Mouse (Mus musculus): ENCODE results near the gene Ldhd. TPM values are rescaled to one million over a fixed set of nuclear protein-coding genes. Genes with fewer than 3 reads are reported as not detected.
"Not testable (repeated sequence)": the region's sequence is repeated elsewhere in the genome, so short reads cannot be mapped to it uniquely, and the experiment has no call there.

Ldhd gene
- 100 to 1,000 TPM in 1 of 2 experiments, 10 to 100 TPM in 1; 65.1 to 101 TPM for total RNA-seq (2021)
- long read RNA-seq, experiment 1, transcript Ldhd-201 (11 exons, 2,273 nt), result major isoform, 45 of 55 reads
- long read RNA-seq, experiment 1, partial matches to known transcripts, result 4 of 55 reads
- long read RNA-seq, experiment 1, other reads (novel, unspliced or antisense), result 5 of 55 reads
- long read RNA-seq, experiment 2, transcript Ldhd-201 (11 exons, 2,273 nt), result major isoform, 93 of 126 reads
- long read RNA-seq, experiment 2, partial matches to known transcripts, result 14 of 126 reads
- long read RNA-seq, experiment 2, other reads (novel, unspliced or antisense), result 16 of 126 reads

DNA sequence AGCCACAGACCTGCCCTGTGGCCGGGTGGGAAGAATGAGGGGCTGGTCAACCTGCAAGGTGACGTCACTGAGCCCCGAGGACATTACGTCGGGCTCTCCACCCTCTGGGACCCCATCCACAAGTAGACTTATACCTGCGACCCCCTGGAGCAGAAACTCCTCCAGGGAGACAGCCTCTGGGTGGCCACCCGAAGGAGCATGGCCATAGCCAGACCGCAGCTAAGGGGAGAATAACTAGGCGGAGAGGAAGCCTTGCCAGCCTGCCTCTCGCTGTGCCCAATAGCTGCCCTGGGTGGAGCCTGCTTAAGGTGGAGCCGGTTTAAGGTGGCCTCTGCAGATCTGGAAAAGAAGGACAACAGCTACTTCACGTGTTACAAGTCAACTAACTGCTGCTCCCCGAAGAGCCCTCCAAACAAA is at the start of gene Ldhd:
TSS of gene Ldhd (minus strand) at position 270 of the 417 bp plus-strand sequence.
- peak; percentile 61 to 74 for DNase-seq (ENCODE audit: low spot score in 2 of 2)

DNA sequence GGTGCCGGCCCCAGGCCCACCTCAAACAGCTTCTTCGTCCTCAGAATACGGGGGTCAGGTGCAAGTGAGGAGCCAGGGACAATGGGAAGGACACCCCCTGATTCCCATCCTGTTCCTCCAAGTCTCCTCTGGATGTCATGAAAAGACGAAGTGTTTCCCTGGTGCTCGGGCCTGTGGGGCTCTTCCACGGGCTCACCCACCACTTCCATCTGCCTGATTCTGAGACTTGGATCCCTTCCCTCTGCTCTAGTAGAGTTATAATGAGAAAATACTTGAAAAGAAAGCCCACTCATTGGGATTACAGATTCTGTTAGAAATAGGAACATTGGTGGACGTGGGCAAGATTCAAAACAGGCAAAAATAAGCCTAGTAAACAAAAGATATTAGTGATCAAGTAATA is 48.7 kb upstream of the Ldhd start:
- no peak for DNase-seq (ENCODE audit: low spot score in 2 of 2)

DNA sequence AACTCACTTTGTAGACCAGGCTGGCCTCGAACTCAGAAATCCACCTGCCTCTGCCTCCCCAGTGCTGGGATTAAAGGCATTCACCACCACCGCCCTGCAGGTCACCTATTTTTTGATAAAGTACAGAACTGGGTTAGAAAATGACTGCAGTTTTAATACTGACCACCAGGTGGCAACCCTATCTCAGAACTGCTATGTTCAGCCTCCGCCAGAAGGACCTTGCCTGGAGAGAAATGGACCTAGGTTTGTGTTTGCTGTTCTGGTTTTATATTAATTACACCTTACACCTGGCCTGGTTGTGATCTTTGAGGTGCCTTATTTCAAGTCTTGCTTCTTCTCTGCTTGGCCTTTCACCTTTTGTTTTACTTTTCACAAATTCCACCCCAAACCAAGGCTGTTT is 47.9 kb upstream of the Ldhd start:
- peak; percentile 40 to 57 for DNase-seq (ENCODE audit: low spot score in 2 of 2)

DNA sequence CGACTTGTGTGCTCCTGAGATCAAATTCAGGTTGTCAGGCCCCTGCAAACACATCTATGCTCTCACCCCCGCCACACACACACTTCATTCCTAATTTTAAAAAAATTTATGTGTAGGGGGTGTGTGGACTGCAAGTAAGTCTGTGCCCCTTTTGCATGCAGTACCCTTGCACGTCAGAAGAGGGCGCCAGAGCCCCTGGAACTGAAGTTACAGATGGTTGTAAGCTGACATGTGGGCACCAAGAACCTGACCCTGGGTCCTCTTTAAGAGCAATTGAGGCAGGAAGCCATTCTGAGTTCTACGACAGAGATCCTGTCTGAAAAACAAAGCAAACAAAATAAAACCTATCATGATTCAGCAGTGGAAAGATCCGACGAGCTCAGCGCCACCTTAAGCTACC is 46.1 kb upstream of the Ldhd start:
- no peak for DNase-seq (ENCODE audit: low spot score in 2 of 2)

DNA sequence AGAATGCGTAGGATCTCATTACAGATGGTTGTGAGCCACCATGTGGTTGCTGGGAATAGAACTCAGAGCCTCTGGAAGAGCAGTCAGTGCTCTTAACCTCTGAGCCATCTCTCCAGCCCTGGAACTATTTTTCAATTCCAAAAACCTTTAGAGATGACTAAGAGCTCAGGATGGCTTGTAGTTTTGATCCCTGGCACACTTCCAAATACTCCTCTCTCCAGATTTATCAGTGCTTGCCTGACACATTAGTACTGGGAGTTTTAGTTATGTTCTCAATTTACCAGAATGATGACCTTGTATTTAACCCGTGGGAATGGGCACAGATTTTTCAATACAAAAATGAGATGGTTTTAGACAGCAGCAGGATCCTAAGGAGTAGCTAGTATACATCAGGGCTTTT is 36.6 kb upstream of the Ldhd start:
- DNase-seq (ENCODE audit: low spot score in 2 of 2), result no peak

DNA sequence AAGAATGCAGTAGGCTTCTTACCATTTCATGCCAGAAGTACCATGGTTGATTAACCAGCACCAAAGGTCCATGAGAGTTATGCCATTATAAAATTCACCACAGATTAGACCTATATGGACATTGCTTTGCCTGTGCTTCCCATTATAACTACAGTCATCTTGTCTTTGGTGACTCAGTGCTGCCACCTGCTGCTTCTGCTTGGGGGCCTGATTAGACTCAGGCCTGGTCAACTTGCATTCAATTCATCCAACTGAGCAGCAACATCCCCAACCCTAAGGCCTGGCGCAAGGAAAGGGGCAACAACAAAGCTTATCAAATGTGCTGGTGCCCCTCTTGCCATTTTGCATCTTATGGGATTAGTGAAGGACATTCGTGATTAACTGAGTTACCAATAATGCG is 32.3 kb upstream of the Ldhd start:
- DNase-seq (ENCODE audit: low spot score in 2 of 2), result peak; percentile 82 to 84

DNA sequence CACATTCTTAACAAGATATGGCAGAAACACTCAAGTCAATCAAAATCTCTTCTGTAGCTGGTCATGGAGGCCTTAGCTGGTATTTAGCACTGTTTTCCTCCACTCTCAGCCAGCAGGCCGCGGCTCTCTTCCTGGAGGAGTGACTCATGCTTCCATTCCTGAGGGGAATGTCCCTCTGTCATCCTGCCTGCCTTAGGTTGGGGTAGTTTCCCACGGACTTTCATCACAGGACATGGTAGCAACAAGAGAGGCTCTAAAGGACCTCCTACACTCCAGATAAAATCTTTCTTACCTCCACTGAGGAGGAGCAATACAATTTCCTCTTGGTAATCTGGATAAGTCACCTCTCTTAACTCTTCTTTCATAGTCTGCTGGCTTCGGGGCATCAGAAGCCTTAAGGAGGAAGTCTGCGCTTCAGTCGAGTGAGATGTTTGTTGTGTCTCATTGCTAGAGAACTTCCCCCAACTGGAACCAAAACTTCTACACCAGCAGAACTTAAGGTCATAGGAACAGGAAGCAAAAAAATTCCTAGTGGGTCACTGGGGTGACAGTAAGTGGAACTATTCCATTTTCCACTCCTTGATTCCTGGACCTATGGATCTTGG is 28.7 kb upstream of the Ldhd start:
- DNase-seq (ENCODE audit: low spot score in 2 of 2), result no peak

DNA sequence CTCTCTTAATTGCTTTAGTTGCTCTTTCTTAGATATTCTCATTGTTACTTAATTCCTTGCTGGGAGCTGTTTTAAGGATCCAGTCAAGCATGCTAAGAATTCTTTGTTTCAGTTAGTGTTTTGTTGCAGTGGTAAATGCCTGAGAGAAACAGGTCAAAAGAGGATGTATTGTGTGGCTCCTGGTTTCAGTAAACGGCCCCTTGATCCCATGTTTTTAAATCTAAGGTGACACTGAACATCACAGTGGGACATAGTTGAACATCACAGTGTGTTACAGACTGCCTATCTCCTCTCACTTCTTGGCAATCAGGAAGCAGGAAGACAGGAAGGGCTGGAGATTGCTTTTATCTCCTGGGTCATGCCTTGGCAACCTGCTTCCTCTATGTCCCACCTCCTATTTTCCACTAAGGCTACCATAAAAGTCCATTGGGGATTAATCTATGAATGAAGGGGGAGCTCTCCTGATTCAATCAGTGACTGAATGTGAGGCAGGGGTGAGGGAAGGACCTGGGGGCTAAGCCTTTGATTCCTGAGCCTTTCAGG is 27.2 kb upstream of the Ldhd start:
- no peak for DNase-seq (ENCODE audit: low spot score in 2 of 2)

DNA sequence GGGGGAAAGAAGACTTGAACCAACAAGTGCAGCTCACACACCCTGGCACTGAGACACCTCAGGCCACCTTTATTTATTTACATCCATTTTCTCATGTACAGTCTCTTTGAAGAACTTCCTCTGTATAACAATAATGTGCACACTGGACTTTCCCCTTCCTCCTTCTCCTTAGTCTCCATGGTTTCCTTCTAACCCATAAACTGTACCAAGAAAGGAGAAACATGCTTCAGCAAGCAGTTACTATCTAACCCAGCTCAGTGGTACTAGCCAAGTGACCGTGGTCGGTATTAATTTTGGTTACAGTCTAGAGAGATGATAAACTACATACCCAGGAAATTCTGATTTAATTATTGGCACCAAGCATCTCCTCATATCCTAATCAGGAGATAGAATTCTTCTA is 23.4 kb upstream of the Ldhd start:
- DNase-seq (ENCODE audit: low spot score in 2 of 2), result no peak

DNA sequence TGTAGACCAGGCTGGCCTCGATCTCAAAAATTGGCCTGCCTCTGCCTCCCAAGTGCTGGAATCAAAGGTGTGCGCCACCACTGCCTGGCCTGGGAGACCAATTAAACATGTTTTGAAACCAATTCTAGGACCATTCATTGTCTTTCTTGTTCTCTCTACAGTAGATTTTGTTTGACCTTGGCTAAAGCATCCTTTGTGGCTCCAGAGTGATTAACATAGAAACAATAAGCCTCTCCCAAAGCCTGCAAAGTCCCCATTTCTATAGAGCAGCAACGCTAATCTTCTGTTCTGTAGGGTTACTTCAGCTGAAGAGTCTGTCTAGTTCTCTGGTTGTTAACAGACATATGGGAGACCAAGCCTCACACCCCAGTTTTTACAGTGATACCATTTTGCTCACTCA is 20.5 kb upstream of the Ldhd start:
- no peak for DNase-seq (ENCODE audit: low spot score in 2 of 2)

DNA sequence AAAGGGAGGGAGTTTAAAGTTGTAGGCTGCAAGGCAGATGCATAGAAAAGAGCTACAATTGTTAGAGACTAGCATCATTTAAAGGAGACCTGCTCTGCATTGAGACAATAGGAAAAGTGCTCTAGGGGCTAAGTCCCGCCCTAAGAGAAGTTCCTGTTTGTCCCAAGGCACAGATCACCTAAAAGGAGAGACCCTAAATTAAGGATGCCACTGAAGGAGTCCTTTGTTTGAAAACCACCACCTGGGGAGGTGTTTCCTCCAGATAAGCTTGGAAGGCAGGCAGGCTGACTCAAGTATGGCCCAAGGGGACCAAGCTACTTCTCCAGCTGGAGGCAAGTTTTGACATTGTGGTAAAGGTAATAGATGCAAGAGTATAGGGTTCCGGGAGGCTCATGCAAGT is 18.7 kb upstream of the Ldhd start:
- no peak for DNase-seq (ENCODE audit: low spot score in 2 of 2)

DNA sequence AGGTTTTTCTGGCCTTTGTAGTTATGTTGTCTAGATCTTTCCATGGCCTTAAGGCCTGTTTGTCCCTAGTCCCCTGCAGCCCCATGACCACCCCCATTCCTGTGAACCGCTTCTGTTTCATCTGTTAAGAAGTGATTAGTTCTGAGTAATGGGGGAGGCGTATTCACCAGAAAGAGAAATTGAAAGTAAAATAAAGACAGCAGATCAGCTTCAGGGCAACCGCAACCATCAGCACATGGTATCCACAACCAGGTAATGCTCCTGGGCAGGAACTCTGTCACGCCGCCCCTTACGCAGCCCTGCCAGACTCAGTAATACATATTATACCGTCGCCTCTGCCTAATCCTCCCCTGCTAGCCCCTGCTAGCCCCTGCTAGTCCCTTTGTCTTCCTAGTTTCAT is 15.5 kb upstream of the Ldhd start:
- no peak for DNase-seq (ENCODE audit: low spot score in 2 of 2)

DNA sequence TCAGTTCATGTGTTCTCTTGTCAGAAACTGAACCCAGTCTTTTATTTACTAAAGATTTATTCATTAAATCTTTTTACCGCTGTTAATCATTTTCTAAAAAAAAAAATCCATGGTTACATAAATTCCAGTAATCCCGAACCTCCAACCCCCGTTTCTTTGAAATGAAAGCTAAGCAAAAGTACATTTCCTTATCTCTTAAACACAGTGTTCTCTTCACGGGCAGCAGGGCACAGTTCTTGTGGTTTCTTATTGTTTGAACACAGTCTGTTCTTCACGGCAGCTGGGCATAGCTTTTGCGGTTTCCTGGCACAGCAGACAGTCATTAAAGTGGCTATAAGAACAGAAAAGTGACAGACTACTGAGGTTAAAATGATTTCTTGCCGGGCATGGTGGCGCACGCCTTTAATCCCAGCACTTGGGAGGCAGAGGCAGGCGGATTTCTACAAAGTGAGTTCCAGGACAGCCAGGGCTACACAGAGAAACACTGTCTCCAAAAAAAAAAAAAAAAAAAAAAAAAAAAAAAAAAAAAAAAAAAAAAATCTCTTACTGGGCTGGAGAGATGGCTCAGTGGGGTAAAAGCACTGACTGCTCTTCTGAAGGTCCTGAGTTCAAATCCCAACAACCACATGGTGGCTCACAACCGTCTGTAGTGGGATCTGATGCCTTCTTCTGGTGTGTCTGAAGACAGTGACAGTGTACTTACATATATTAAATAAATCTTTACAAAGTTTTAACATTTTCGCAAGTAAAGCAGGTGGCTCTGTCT is 14.3 kb upstream of the Ldhd start:
- not testable (repeated sequence) for DNase-seq (ENCODE audit: low spot score in 2 of 2)

DNA sequence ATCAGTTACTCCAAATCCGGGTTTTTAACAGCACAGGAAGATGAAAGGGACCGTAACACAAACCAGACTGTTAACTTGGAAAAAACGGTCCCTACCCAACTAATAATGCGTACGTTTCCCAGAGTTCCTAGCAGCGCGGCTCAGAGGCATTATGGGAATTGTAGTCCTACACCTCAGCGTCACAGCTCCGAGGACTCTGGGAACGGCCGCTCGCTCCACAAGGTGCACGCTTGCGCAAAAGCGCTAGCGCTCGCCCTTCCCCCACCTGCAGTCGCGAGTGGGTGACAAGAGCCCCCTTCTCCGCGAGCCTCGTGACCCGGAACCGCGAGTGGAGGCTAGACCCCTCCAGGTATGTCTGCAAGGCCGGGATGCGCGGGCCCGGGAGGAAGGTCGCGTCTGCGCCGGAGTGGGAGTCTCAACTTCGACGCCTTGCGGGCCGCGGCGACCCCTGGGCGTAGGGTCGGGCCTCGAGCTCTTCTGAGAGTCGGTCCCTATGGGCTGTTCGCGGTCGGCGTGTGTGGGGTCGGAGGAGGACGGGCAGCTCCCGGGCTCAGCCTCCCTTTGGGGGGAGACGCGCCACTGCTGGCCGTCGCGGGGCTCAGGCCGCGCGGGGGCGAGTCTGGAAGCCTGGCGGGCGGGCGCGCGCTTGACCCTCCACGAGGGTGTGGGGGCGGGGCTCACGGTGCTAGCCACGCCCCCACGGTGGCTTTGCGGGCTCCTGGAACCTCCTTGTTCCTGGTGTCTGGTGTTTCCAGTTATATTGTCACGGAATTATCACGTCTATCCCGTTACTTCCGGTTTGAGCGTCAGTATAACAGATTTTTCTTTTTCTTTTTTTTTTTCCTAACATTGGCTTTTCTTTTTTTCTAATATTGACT is 13.3 kb upstream of the Ldhd start, which contains the start of gene Zfp1:
TSS of gene Zfp1 (plus strand) at position 138 of the 878 bp plus-strand sequence.
- DNase-seq (ENCODE audit: low spot score in 2 of 2), result peak; percentile 87 to 89

DNA sequence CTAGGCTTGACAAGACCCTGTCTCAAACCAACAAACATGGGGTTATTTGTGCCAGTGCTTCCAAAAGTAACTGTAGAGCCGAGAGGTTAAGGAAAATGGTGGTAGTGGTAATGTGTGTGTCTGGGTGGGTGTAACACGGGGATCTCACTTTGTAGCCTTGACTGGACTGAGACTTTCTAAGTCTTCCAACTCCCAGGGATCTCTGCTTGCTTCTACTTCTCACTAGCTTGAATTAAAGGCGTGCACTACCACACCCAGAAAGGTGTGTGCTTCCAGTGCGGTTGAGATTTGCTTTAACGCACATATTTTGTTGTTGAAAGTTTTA is 12.7 kb upstream of the Ldhd start:
- no peak for DNase-seq (ENCODE audit: low spot score in 2 of 2)

DNA sequence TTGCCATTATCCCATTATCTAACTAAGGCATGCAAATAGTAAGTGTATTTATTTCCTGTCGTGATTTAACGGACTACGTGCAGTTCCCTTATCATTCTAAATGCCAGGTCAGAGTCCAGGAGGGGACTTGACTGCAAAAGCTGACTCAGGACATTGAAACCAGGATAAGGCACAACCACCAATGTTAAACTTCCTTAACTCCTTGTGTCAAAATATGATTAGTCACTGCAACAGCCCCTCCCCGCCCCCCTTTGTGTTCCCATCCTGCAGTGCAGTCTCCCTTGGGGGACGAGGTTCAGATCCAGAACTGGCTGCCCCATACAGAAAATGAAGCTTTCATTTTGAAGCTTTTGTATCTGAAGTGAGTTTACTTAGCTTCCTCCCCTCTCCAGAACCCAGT is 12.3 kb upstream of the Ldhd start:
- no peak for DNase-seq (ENCODE audit: low spot score in 2 of 2)

DNA sequence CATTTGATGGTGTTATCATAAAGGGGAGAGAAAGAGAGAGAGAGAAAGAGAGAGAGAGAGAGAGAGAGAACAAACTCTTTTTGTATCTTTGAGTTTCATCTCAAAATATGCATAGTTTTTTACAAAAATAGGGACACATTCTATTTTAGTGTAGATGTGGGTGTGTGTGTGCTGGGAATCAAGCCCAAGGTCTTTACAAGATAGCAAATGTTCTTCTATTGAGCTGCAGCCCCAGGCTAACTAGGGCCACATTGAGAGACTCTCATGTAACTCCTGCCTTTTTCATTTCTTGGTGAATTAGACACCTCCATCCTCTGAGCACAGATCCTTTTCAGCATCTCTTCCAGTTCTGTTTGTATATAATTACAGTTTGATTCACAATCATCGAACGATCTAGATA is 10.9 kb upstream of the Ldhd start:
- DNase-seq (ENCODE audit: low spot score in 2 of 2), result no peak

DNA sequence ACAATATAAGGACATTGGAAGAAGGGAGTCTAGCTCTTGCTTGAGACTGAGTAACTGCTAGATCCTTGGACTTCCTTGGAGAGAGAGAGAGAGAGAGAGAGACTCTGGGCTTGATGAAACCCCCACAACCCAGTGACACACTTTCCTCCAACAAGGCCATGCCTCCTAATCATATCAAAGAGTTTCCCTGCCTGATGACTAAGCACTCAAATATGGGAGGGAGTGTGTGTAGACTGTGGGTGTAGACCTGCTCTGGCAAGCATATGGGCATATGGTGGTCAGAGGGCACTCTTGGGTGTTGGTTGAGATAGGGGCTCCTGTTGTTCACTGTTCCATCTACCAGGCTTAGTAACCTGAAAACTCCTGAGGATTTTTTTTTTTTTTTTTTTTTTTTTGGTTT is 7.9 kb upstream of the Ldhd start:
- no peak for DNase-seq (ENCODE audit: low spot score in 2 of 2)

DNA sequence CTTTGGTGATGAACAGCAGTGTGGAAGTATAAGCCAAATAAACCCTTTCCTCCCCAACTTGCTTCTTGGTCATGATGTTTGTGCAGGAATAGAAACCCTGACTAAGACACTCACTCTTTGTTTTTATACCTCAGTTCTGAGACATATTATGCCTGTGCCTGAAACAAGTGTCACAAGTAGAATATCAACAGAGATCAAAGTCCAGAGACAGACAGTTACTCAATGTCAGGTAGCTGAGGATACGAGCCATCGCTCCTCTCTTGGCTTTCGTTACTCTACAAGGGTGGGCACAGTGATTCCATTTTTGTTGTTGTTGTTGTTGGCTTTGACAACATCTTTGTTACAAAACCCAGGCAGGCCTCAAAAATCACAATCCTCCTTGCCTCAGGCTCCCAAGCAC is 2.8 kb upstream of the Ldhd start:
- no peak for DNase-seq (ENCODE audit: low spot score in 2 of 2)

DNA sequence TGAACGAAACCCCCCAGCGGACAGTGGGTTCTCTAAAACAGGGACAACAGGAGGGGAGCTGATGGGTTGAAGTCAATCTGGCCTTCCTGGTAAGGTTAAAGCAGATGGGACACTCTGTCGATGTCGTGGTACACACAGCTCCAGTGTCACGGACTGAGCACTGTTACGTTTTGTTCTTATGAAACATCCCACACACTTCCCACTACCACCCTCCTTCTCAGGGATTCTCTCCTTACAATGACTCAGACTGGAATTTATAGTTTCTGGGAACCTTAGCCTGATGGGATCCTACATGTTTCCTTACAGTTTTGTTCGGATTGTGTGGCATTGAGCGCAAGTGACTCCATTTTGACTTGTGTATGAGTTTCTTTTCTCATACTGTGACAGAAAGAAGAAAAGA is 1.4 kb upstream of the Ldhd start:
- DNase-seq (ENCODE audit: low spot score in 2 of 2), result no peak

DNA sequence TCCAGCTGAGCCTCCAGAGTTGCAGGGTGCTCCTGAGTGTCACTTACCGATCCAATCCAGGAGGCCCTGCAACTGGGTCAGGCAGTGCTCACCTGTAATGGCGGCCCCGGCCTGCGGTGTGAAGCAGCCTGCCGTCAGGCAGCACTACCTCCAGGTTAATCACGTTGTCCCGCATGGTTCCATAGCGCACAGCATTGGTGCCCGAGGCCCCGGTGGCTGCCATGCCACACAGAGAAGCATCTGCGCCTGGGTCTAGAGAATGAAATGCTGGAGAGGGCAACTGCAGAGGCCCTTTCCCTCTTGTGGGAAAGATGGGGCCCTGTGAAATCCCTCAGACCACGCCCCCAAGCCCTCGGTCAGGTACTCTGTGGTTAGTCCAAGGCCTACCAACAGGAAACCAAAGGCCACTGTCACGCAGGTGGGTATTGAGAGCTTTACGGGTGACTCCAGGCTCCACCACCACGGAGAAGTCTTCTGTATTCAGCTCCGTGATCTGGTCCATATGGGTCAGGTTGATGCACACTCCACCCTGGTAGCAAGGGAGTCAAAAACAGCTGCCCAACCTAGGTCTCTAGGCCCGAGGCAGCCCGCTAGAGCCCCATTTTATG is 1.2 kb downstream of the Ldhd start:
- DNase-seq (ENCODE audit: low spot score in 2 of 2), result no peak

Data from adrenal gland, adult 18-20 months (tissue).